Mouse (Mus musculus) megakaryocyte, embryonic 14.5 days (primary cell): ENCODE data around the gene Atp5d. TPM values are rescaled to one million over a fixed set of nuclear protein-coding genes. Genes with fewer than 3 reads are reported as not detected.

Experiments
- H3K27me3 ChIP-seq: replicated peaks from 2 replicates; pipeline ENCODE3; 2012; ENCODE audit warnings: inconsistent platforms
- H3K36me3 ChIP-seq: replicated peaks from 2 replicates; pipeline ENCODE3; 2012; ENCODE audit warnings: low read length, inconsistent platforms, mixed read lengths
- H3K4me1 ChIP-seq: 2 replicates; pipeline ENCODE4 v1.6.1; 2012; ENCODE audit warnings: inconsistent platforms
- H3K4me3 ChIP-seq: replicated peaks from 2 replicates; pipeline ENCODE3; 2012; ENCODE audit warnings: moderate library complexity, mild to moderate bottlenecking, inconsistent platforms
- H3K9me3 ChIP-seq: 2 replicates; pipeline ENCODE4 v1.6.1; 2012; ENCODE audit warnings: inconsistent platforms
- FLI1 ChIP-seq: IDR thresholded peaks from 2 replicates; pipeline ENCODE4 v1.6.1; 2012; ENCODE audit warnings: low read length, inconsistent platforms, mixed read lengths
- GATA1 ChIP-seq: IDR thresholded peaks from 3 replicates; pipeline ENCODE4 v1.6.1; 2012; ENCODE audit warnings: mixed read lengths, low read length, inconsistent platforms, borderline replicate concordance
- polyA plus RNA-seq: library from polyadenylated mRNA; stranded (reverse); fragments of >175 nt; gene quantifications from 2 replicates; pipeline ENCODE4 v1.2.3, GENCODE M21; 2012; ENCODE audit warnings: low replicate concordance; ENCODE audit not compliant: insufficient read depth

The Atp5d gene
- polyA plus RNA-seq, 1 experiment, result 1,192 TPM

GRCm38 (mm10) chr10:80131316-80131951 lies 7.0 kb upstream of the Atp5d start:
- no peaks in the 10 kb centered on the region for H3K9me3 ChIP-seq
- no peak for TF ChIP-seq GATA1
- TF ChIP-seq FLI1, result no peak
- H3K36me3 ChIP-seq, result peaks cover 95% of the 10 kb centered on the region
- peak overlapping the region; percentile 64 for H3K4me3 ChIP-seq
- peaks cover 65% of the 10 kb centered on the region for H3K4me1 ChIP-seq
- no peaks in the 10 kb centered on the region for H3K27me3 ChIP-seq

DNA sequence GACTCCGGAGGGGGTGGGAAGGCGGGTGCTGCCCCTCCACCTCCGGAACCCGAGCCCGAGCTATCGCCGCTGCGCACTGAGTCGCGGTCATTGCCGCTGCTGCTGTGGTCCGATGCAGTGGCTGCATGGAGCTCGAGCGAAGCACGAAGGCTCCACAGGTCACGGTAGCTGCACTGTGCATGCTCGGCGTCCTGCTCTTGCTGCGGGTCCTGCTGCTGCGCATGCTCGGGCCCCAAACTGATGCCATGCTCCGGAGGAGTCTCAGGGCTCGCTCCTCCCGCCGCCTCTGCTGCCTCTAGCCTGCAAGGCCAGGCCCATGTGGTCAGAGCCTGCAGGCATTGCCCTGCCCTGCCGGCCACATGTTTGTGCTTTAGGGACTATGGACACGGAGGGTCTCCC lies 6.5 kb upstream of the Atp5d start:
- Histone ChIP-seq H3K27me3 (no peaks in the 10 kb centered on the region), H3K4me1 (peaks cover 64% of the 10 kb centered on the region), H3K4me3 (peak overlapping the region; percentile 40), H3K9me3 (no peaks in the 10 kb centered on the region), H3K36me3 (peaks cover 93% of the 10 kb centered on the region)
- TF ChIP-seq FLI1 (no peak), GATA1 (no peak)

DNA sequence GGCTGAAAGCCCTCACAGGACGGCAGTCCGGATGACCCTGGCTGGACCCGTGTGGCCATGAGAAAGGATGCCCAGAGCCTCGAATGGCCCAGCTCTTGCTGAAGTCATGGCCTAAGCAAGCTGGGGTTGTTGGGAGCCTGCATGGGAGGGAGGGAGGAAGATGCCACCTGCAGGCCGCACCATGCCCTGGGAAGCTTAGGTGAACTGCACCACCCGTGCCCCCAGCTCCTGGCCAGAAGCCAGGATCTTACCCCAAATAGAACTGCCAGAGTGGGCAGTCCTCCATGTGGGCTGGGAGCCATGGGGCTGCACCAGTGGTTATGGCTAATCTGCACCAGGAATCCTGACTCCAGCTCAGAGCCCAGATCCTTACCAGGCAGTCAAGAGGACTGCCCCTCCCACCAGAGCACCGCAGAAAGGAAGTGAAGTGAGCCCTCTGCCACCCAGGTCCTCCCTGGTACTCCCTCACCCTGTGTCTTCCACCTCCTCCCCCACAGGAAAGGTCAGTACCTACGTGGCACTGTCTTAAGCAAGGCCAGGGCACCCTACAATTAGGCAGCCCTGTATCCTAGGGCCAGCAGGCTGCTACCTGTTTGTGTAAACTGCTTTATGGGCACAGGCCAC lies 5.1 kb upstream of the Atp5d start:
- Histone ChIP-seq H3K9me3 (no peaks in the 10 kb centered on the region), H3K27me3 (peaks cover 5% of the 10 kb centered on the region), H3K36me3 (peaks cover 81% of the 10 kb centered on the region), H3K4me3 (no peak overlapping the region), H3K4me1 (peaks cover 64% of the 10 kb centered on the region)
- TF ChIP-seq FLI1, result no peak

DNA sequence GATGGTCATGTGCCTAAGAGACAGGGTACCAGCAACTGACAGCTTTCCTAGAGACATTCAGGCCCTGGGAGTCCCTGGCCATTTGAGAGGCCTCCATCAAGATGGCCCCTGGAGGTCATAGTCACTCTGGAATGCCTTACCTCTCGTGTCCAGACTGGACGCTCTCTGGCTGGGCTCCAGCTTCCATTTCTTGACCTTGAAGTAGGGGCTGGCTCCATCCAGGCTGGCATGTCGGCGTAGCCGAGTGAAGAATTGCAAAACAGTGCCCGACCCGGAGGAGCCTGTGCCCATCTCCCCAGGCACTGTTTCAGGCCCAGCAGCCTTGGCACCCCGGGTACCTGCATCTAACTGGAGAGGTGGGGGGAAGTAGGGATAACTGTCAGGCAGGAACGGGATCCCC lies 4.0 kb upstream of the Atp5d start:
- H3K4me1 ChIP-seq, result peaks cover 67% of the 10 kb centered on the region
- TF ChIP-seq GATA1 (no peak), FLI1 (no peak)
- H3K27me3 ChIP-seq, result peaks cover 10% of the 10 kb centered on the region
- H3K36me3 ChIP-seq, result peaks cover 70% of the 10 kb centered on the region
- H3K4me3 ChIP-seq, result no peak overlapping the region
- H3K9me3 ChIP-seq, result no peaks in the 10 kb centered on the region

- Histone ChIP-seq H3K36me3 (peaks cover 63% of the 10 kb centered on the region), H3K9me3 (no peaks in the 10 kb centered on the region), H3K4me3 (no peak overlapping the region), H3K27me3 (peaks cover 10% of the 10 kb centered on the region), H3K4me1 (peaks cover 67% of the 10 kb centered on the region)
- TF ChIP-seq FLI1 (no peak), GATA1 (no peak)
These were observed 3.3 kb upstream of the Atp5d start for GRCm38 (mm10) chr10:80135161-80135560.

GRCm38 (mm10) chr10:80135641-80136040 lies 2.8 kb upstream of the Atp5d start:
- Histone ChIP-seq H3K9me3 (no peaks in the 10 kb centered on the region), H3K27me3 (peaks cover 10% of the 10 kb centered on the region), H3K4me3 (no peak overlapping the region), H3K4me1 (peaks cover 72% of the 10 kb centered on the region), H3K36me3 (peaks cover 58% of the 10 kb centered on the region)
- TF ChIP-seq GATA1 (no peak), FLI1 (no peak)

DNA sequence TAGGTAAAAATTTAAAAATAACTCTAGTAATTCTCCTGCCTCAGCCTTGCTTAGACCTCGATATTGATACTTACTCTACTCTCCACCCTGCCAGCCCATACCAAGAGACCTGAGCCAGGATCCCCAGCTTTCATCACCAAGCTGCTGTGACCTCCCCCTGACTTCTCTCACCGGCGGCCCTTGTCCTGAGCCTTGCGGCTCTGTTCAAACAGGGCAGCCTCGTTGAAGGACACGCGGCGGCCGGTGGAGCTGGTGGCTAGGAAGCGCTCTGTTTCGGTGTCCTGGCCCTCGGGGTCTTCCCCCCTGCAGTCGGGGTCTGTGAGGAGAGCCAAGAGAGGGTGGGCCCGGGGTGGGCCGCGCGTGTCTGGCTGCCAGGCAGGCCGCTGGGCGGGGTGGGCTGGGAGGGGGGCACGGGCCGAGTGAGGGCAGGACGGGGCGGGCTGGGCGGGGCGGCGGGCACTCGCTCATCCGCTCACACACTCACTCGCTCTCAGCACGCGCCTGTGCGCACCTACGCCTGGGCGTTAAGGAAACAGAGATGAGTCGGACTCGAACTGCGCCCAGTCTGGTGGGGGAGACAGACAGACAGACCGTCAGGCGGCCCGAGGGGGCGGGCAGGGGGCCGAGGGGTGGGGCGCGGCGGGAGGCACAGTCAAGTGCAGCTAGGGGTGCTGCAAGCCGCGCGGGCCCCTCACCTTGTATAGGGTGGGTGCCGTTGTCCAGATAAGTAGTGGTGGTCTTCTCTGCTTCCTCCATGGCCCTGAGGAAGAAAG lies 2.1 kb upstream of the Atp5d start:
- TF ChIP-seq FLI1 (no peak), GATA1 (no peak)
- Histone ChIP-seq H3K36me3 (peaks cover 50% of the 10 kb centered on the region), H3K9me3 (no peaks in the 10 kb centered on the region), H3K27me3 (peaks cover 10% of the 10 kb centered on the region), H3K4me1 (peaks cover 73% of the 10 kb centered on the region), H3K4me3 (no peak overlapping the region)

DNA sequence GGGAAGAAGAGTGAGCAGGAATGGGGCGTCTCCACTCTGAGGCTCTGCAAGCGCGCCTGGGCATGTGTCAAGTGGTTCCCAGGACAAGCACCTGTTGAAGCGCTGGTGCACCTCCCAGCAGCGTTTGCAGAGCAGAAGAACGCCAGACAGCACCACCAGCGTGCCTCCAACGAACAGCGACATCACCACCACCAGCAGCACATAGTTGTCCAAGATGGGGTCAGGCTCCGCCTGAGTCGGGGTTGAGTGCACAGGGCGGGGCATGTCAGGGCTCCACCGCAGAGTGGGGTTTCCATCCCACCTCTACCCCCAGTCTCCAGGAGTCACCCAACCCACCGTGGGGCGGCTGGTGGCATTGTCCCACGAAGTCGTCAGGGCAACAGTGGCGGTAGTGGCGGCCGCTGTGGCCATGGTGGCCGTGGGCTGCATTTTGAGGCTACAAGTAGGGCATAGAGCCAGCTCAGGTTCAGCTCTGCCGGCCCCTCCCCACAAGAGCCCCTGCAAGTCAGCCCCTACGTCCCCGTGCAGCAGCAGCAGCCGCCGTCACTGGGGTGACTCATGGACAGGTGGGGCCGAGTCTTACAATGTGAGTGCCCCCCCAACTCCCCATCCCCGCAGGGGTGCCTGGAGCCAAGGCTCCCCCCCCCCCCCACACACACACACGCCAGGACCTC lies 1.3 kb upstream of the Atp5d start:
- H3K4me3 ChIP-seq, result peak overlapping the region; percentile 59
- H3K9me3 ChIP-seq, result no peaks in the 10 kb centered on the region
- peaks cover 43% of the 10 kb centered on the region for H3K36me3 ChIP-seq
- peaks cover 66% of the 10 kb centered on the region for H3K4me1 ChIP-seq
- H3K27me3 ChIP-seq, result peaks cover 10% of the 10 kb centered on the region
- no peak for TF ChIP-seq GATA1
- TF ChIP-seq FLI1, result no peak

GRCm38 (mm10) chr10:80137626-80138552 lies 543 bp upstream of the Atp5d start:
- no peaks in the 10 kb centered on the region for H3K9me3 ChIP-seq
- H3K4me1 ChIP-seq, result peaks cover 66% of the 10 kb centered on the region
- peak overlapping the region; percentile 95 for H3K4me3 ChIP-seq
- peaks cover 10% of the 10 kb centered on the region for H3K27me3 ChIP-seq
- TF ChIP-seq GATA1 (no peak), FLI1 (no peak)
- peaks cover 38% of the 10 kb centered on the region for H3K36me3 ChIP-seq
